Mouse (Mus musculus) heart, postnatal 0 days (tissue): ENCODE data around the gene Vwf. TPM values are rescaled to one million over a fixed set of nuclear protein-coding genes. Genes with fewer than 3 reads are reported as not detected.

ENCODE experiments used
- ATAC-seq: fragments of 200-750 bp; cut with Nextera tagmentation; 2 replicates; pipeline ENCODE4 v1.8.0; 2017; ENCODE audit warnings: low read depth, moderate number of reproducible peaks, moderate library complexity; ENCODE audit not compliant: insufficient read depth
- DNase-seq: peaks from one replicate; pipeline ENCODE4 v3.0.0-alpha.2; 2016; ENCODE audit warnings: low spot score
- H3K27ac ChIP-seq: fragments of 300-500 bp; sonication (generic); 2 replicates; pipeline ENCODE4 v1.5.1; 2014; ENCODE audit warnings: low read depth, mild to moderate bottlenecking
- H3K27me3 ChIP-seq: fragments of 300-500 bp; sonication (generic); 2 replicates; pipeline ENCODE4 v1.6.1; 2014; ENCODE audit warnings: low read length, mixed read lengths; ENCODE audit not compliant: control insufficient read depth, insufficient read depth
- H3K36me3 ChIP-seq: fragments of 300-500 bp; sonication (generic); replicated peaks from 2 replicates; pipeline ENCODE4 v1.6.1; 2014; ENCODE audit warnings: low read length, mixed read lengths; ENCODE audit not compliant: control insufficient read depth, insufficient read depth
- H3K4me1 ChIP-seq: fragments of 300-500 bp; sonication (generic); 2 replicates; pipeline ENCODE4 v1.6.1; 2014; ENCODE audit warnings: antibody characterized with exemption; ENCODE audit not compliant: control insufficient read depth, insufficient read depth
- H3K4me2 ChIP-seq: fragments of 300-500 bp; sonication (generic); 2 replicates; pipeline ENCODE4 v1.6.1; 2014; ENCODE audit warnings: low read depth, mild to moderate bottlenecking, low read length, moderate library complexity
- H3K4me3 ChIP-seq: fragments of 300-500 bp; sonication (generic); 2 replicates; pipeline ENCODE4 v1.5.1; 2014; ENCODE audit warnings: low read depth, low read length
- H3K9ac ChIP-seq: fragments of 300-500 bp; sonication (generic); replicated peaks from 2 replicates; pipeline ENCODE4 v1.6.1; 2014; ENCODE audit warnings: low read depth, low read length, mixed read lengths
- H3K9me3 ChIP-seq: fragments of 300-500 bp; sonication (generic); replicated peaks from 2 replicates; pipeline ENCODE4 v1.6.1; 2016; ENCODE audit warnings: low read length; ENCODE audit not compliant: control insufficient read depth
- CTCF ChIP-seq: IDR thresholded peaks from 2 replicates; pipeline ENCODE4 v1.5.1; 2016; ENCODE audit warnings: antibody characterized with exemption, control low read depth, low read depth
- EP300 ChIP-seq: IDR thresholded peaks from 2 replicates; pipeline ENCODE4 v1.6.1; 2016; ENCODE audit warnings: antibody characterized with exemption, low read depth
- WGBS: fragments of 180-500 bp; shearing (Covaris S2); extraction: QIAGEN DNeasy Blood & Tissue Kit; methylation state at CpG from one replicate; pipeline ENCODE4 v1.1.7; 2014; 5-methylcytosine and 5-hydroxymethylcytosine counted together
- polyA plus RNA-seq: library from polyadenylated mRNA; unstranded; fragments of >200 nt; fragmentation: Nextera tagmentation; extraction: Ambion mirVana; gene quantifications from 2 replicates; pipeline ENCODE4 v1.2.1, GENCODE M21; 2015
- total RNA-seq: library from RNA; depleted of rRNA; stranded (reverse); fragments of >200 nt; gene quantifications from 2 replicates; pipeline ENCODE4 v1.2.3, GENCODE M21; 2014; ENCODE audit warnings: low replicate concordance

Gene Vwf
- total and polyA plus RNA-seq, 2 experiments from 2014 or later: 21.9 to 99.9 TPM

DNA sequence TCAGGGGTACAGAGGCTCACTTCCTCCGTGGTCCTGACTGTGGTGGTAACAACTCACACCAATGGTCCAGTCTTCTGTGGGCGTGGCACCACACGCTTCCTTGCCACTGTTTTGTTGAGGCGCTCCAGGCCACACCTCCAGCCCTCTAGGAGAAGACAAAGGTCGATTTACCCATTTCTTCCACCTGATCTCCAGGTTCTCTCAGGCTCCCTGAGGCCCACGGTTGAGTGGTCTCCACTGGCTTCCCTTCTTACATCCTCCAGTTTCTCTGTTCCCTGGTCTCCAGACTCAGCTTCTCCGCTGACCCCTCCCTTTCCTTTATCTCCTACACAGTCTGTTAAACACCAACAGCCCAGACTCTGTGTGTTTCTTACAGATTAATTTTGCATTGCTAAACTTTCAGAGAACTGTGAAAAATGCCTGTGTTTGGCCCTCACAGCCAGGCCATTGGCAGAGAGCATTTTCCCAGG is 18.3 kb downstream of the Vwf start:
- Histone ChIP-seq H3K36me3 (no peaks in the 10 kb centered on the region), H3K9ac (no peak overlapping the region), H3K27me3 (no peaks in the 10 kb centered on the region), H3K9me3 (no peaks in the 10 kb centered on the region), H3K27ac (no peak overlapping the region), H3K4me3 (no peak overlapping the region), H3K4me2 (no peak overlapping the region), H3K4me1 (no peaks in the 10 kb centered on the region)
- WGBS: 67% methylated on average over 7 of the region's 7 CpGs
- no peak for ATAC-seq
- no peak for DNase-seq
- TF ChIP-seq EP300: no peak
- TF ChIP-seq CTCF: no peak

DNA sequence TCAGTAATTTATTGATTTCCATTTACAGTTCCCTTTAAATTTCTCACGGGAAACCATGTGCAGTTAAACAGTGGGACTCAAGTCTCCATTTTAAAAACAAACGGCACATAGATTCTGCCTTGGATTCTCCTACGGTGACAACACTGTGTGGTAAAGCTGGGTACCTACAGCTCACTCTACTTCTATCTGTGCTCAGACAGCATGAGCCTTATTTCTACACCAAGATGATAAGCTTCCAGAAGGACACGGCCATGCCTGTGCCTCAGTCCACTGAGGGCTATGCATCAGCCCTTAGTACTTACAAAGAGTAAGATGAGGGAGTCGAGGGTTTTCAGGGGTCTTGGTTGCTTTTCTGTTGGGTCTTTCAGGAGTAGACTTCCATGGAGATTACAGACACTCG is 18.8 kb downstream of the Vwf start:
- no peak overlapping the region for H3K4me3 ChIP-seq
- TF ChIP-seq EP300 (no peak), CTCF (no peak)
- ATAC-seq: no peak
- WGBS: 78% methylated on average over 6 of the region's 6 CpGs
- H3K9me3 ChIP-seq: no peaks in the 10 kb centered on the region
- H3K27ac ChIP-seq: no peak overlapping the region
- H3K4me2 ChIP-seq: no peak overlapping the region
- no peaks in the 10 kb centered on the region for H3K4me1 ChIP-seq
- H3K36me3 ChIP-seq: no peaks in the 10 kb centered on the region
- H3K27me3 ChIP-seq: no peaks in the 10 kb centered on the region
- H3K9ac ChIP-seq: no peak overlapping the region
- DNase-seq: no peak

DNA sequence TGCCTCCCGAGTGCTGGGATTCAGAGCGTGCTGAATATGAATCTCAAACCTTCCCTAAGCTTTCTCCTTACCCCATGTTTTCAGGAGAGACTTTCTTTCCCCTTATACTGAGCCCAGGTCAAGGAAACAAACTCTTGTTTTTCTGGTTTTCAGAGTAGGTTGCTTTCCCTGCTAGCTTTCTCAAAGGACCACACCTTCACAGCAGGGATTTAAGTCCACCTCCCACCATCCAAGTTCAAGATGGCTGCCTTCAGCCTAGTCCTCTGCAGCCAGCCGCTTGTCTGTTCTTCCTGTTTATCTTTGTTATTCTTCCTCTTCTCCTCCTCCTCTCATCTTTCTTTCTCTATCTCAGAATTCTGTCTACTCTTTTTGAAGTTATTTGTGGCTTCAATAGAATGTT is 20.1 kb downstream of the Vwf start:
- H3K36me3 ChIP-seq: no peaks in the 10 kb centered on the region
- 80% methylated on average over 3 of the region's 3 CpGs for whole genome bisulfite sequencing
- DNase-seq (no peak), ATAC-seq (no peak)
- no peaks in the 10 kb centered on the region for H3K9me3 ChIP-seq
- no peak overlapping the region for H3K4me2 ChIP-seq
- H3K9ac ChIP-seq: no peak overlapping the region
- H3K27ac ChIP-seq: no peak overlapping the region
- H3K4me3 ChIP-seq: no peak overlapping the region
- H3K27me3 ChIP-seq: no peaks in the 10 kb centered on the region
- H3K4me1 ChIP-seq: no peaks in the 10 kb centered on the region
- TF ChIP-seq EP300 (no peak), CTCF (no peak)

DNA sequence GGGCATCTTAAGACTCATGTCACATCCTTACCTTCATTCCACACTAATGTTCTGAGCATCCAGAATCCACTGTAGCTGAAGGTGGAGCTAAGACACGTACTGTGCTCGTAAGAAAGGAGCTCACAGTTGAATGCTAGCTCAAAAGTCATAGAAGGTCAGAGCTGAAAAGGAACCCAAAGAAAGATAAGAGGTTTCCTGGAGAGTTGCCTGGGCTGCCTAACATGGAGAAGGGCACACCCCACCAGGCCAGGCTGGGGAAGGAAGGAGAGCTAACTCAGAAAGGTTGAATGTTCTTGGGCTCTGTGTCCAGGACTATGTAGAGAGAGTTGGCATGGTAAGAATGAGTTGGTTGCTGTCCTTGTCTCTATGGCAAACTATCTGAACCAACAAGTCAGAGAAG is 21.8 kb downstream of the Vwf start:
- DNase-seq: peak; percentile 41
- TF ChIP-seq EP300 (no peak), CTCF (no peak)
- H3K4me3 ChIP-seq: no peak overlapping the region
- H3K27me3 ChIP-seq: no peaks in the 10 kb centered on the region
- no peak overlapping the region for H3K9ac ChIP-seq
- no peak for ATAC-seq
- H3K4me1 ChIP-seq: peaks cover 4% of the 10 kb centered on the region; the same call in 1 of the 2 replicates
- no peak overlapping the region for H3K4me2 ChIP-seq
- WGBS: 30% methylated on average over 2 of the region's 2 CpGs
- no peaks in the 10 kb centered on the region for H3K9me3 ChIP-seq
- no peak overlapping the region for H3K27ac ChIP-seq
- no peaks in the 10 kb centered on the region for H3K36me3 ChIP-seq

DNA sequence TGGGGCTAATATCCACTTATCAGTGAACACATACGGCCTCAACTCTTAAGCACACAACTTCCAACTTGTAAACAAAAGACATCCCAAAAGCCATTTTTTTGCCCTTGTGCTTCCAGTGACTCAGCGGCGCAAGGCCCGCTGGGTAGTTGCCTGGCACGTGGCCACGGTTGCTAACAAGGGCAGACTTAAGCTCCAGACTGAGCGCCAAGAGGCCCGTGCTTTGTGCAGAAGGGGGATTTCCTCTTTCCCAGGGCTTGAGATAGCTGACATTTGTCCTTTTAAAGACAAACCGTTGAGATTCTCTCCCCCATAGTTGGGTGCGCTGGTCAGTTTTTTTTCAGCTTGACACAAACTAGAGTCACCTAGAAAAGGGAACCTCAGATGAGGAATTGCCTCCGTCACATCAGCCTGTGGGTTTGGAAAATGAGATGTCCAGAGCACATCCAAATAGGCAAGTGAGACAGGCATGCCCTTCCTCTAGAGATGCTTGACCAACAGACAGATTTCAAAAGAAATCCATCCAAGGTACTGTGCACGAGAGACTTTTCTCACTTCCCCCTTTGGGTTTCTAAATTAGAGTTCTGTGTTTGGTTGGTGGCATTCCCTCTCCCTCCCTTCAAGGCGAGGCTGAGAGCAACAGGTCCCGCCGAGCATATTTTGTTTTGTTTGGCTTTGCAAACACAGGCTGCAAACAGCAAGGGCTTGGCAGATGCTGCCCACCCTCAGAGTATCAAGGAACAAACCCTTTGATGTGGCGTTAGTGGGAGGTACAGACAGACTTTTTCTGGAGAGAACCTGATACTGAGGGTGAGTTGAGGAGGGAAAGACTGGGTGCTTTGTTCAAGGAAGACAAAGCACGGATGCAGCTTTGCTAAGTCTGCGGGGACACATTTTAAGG is 26.0 kb downstream of the Vwf start:
- TF ChIP-seq CTCF: no peak
- no peak for TF ChIP-seq EP300
- ATAC-seq: peak; percentile 39; the same call in 1 of the 2 replicates

More for the DNA sequence above, 26.0 kb downstream of the Vwf start:
- Histone ChIP-seq H3K27ac (peak overlapping the region; percentile 69), H3K27me3 (no peaks in the 10 kb centered on the region), H3K36me3 (no peaks in the 10 kb centered on the region), H3K4me1 (peaks cover 9% of the 10 kb centered on the region; the same call in 1 of the 2 replicates), H3K9me3 (no peaks in the 10 kb centered on the region), H3K4me3 (peak overlapping the region; percentile 36), H3K4me2 (peak overlapping the region; percentile 55), H3K9ac (peak overlapping the region; percentile 13; the same call in 1 of the 2 replicates)
- DNase-seq: peak; percentile 81
- 16% methylated on average over 18 of the region's 18 CpGs for WGBS
